Mouse (Mus musculus) erythroblast, embryonic 14.5 days (primary cell): ENCODE results near the gene Fam20b.

ENCODE experiments used
- GATA1 ChIP-seq: IDR thresholded peaks from 2 replicates; pipeline ENCODE4 v1.6.1; 2012; ENCODE audit warnings: low read length, inconsistent platforms, mixed read lengths
- TAL1 ChIP-seq: IDR thresholded peaks from 3 replicates; pipeline ENCODE4 v1.6.1; 2012; ENCODE audit warnings: low read length, inconsistent platforms, mixed read lengths

GRCm38 (mm10) chr1:156629984-156630383 lies 88.9 kb downstream of the Fam20b start:
- TF ChIP-seq TAL1 (no peak), GATA1 (no peak)
